Comparison of ENCODE assay signal across 8 mouse cellular contexts in the genomic region with DNA sequence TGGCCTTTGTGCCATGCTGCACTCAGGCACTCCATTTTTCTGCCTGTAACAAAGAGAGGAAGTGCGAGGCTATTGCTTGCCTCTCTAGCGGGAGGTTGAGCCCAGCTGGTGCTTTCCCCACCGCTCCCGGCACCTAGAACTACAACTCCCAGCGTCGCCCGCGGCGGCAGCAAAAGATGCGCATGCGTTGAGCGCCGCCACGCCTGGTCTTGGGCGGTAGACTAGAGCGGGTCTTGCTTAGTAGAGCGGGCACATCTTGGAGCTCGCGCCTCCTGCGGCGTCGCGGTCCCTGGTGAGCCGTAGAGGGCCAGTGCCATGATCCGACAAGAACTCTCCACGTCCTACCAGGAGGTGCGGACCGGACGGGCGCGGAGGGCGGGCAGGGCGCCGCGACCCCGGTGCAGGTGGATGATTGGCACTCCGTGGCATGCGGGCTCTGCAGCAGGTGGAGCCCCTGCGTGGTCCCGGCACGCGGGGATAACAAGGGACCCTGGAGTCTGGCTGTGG. TPM values are rescaled to one million over a fixed set of nuclear protein-coding genes. Genes with fewer than 3 reads are reported as not detected.
DNase-seq lines count a peak whose midpoint lies in the region; ATAC-seq lines count a peak whose summit lies in the region.

A gene (plus strand): TSS at position 187 of the 507 bp plus-strand sequence.

- H3K4me2 ChIP-seq in hindbrain, embryonic 12.5 days (replicated peaks), result peak within 1 kb of the TSS; percentile 92

- no peaks in the 10 kb centered on the region for H3K9me3 ChIP-seq in hindbrain, embryonic 12.5 days (replicated peaks)

- H3K4me1 ChIP-seq in hindbrain, embryonic 12.5 days, result peaks cover 25% of the 10 kb centered on the region

- DNase-seq in MN1 (ENCODE audit: low spot score), result peak; percentile 98
- DNase-seq in cerebellum, adult 9-10 months, result peak; percentile 93
- DNase-seq in frontal cortex, adult 2 months (ENCODE audit: extremely low spot score in 1 of 2, low spot score in 1 of 2), result peak; percentile 81 to 97
- peak; percentile 94 to 96 for DNase-seq in layer of hippocampus, postnatal 14 days (ENCODE audit: low spot score in 2 of 2)
- peak; percentile 96 for DNase-seq in lung, postnatal 14 days
- peak; percentile 83 for DNase-seq in retina, adult 2 months (ENCODE audit: low read depth, low spot score)
- DNase-seq in thymus, postnatal 36 days, result peak; percentile 95 to 97

- WGBS in hindbrain, embryonic 12.5 days, result under 1% methylated on average over 40 of the region's 42 CpGs

- H3K9ac ChIP-seq in hindbrain, embryonic 12.5 days, result peak within 1 kb of the TSS; percentile 90

- peak within 1 kb of the TSS; percentile 76 for H3K27ac ChIP-seq in hindbrain, embryonic 12.5 days

- peaks cover 4% of the 10 kb centered on the region for H3K36me3 ChIP-seq in hindbrain, embryonic 12.5 days

- ATAC-seq in hindbrain, embryonic 12.5 days (ENCODE audit: low FRiP score), result peak; percentile 96

- H3K4me3 ChIP-seq in hindbrain, embryonic 12.5 days, result peak within 1 kb of the TSS; percentile 82

- no peaks in the 10 kb centered on the region for H3K27me3 ChIP-seq in hindbrain, embryonic 12.5 days

RNA-seq across cellular contexts. Expression of the gene that starts here (rescaled TPM):
- 9.6 and 11.2 TPM in 2 replicates for polyA plus RNA-seq in frontal cortex, adult 2 months (2012; rRNA removed)
- 34.2 and 35.1 TPM in 2 replicates for polyA plus RNA-seq in hindbrain, embryonic 12.5 days (2016; fragmentation: Nextera tagmentation; extraction: Ambion mirVana)
- total RNA-seq in layer of hippocampus, postnatal 14 days (2021), result 10 to 100 TPM in 1 of 2 experiments, 1 to 10 TPM in 1; 9.3 to 11.4 TPM

Comparison
In these comparisons a context has a peak if more than half of its experiments do, and no peak if none do; other contexts are left out.
1. Peak in every context shown above with its lines: DNase-seq, ATAC-seq, H3K4me3 ChIP-seq and H3K27ac ChIP-seq.